Mouse (Mus musculus) bone marrow macrophage, adult 2 months (primary cell): ENCODE measurements around the gene Arhgap32.

ENCODE experiments used
- CTCF ChIP-seq: IDR thresholded peaks from 2 replicates; pipeline ENCODE4 v1.5.1; 2012; ENCODE audit warnings: low read depth, mild to moderate bottlenecking, low read length, moderate library complexity
- POLR2A ChIP-seq: IDR thresholded peaks from 2 replicates; pipeline ENCODE4 v1.6.1; 2012; ENCODE audit warnings: mild to moderate bottlenecking, low read depth, low read length, borderline replicate concordance

- TF ChIP-seq CTCF (no peak), POLR2A (no peak)
These were observed 103.5 kb downstream of the Arhgap32 start for GRCm38 (mm10) chr9:32219400-32219799.
